Mouse (Mus musculus): Measurements from ENCODE around the gene Gsdma3.
"Not testable (repeated sequence)": the region's sequence is repeated elsewhere in the genome, so short reads cannot be mapped to it uniquely, and the experiment has no call there.

The Gsdma3 gene

GRCm38 (mm10) chr11:98664091-98664490 is 37.9 kb downstream of the Gsdma3 start, which contains the start of gene Gsdma:
Gene Gsdma, plus strand, starts transcription at chr11:98664351.
- no peak for DNase-seq (ENCODE audit: inconsistent age in 2 of 2, low spot score in 1 of 2)

GRCm38 (mm10) chr11:98668984-98669383 is 42.8 kb downstream of the Gsdma3 start:
- DNase-seq (ENCODE audit: inconsistent age in 2 of 2, low spot score in 1 of 2): no peak

- DNase-seq (ENCODE audit: inconsistent age in 2 of 2, low spot score in 1 of 2): no peak
Measured at GRCm38 (mm10) chr11:98671284-98671815, 45.2 kb downstream of the Gsdma3 start.

- DNase-seq (ENCODE audit: inconsistent age in 2 of 2, low spot score in 1 of 2): peak; percentile 66 to 71
Measured at GRCm38 (mm10) chr11:98671857-98672256, 45.7 kb downstream of the Gsdma3 start.

GRCm38 (mm10) chr11:98672482-98672881 is 46.3 kb downstream of the Gsdma3 start:
- no peak for DNase-seq (ENCODE audit: inconsistent age in 2 of 2, low spot score in 1 of 2)

GRCm38 (mm10) chr11:98673136-98673535 is 47.0 kb downstream of the Gsdma3 start:
- peak; percentile 62 to 82 for DNase-seq (ENCODE audit: inconsistent age in 2 of 2, low spot score in 1 of 2)

- no peak for DNase-seq (ENCODE audit: inconsistent age in 2 of 2, low spot score in 1 of 2)
Measured at GRCm38 (mm10) chr11:98675829-98676363, 49.7 kb downstream of the Gsdma3 start.

GRCm38 (mm10) chr11:98680023-98680422 is 53.9 kb downstream of the Gsdma3 start:
- DNase-seq (ENCODE audit: inconsistent age in 2 of 2, low spot score in 1 of 2): no peak

- DNase-seq (ENCODE audit: inconsistent age in 2 of 2, low spot score in 1 of 2): not testable (repeated sequence)
Measured at GRCm38 (mm10) chr11:98680595-98680994, 54.4 kb downstream of the Gsdma3 start.

GRCm38 (mm10) chr11:98681186-98681585 is 55.0 kb downstream of the Gsdma3 start:
- no peak for DNase-seq (ENCODE audit: inconsistent age in 2 of 2, low spot score in 1 of 2)

- DNase-seq (ENCODE audit: inconsistent age in 2 of 2, low spot score in 1 of 2): peak; percentile 97 to 100
Measured at GRCm38 (mm10) chr11:98681786-98682745, 55.9 kb downstream of the Gsdma3 start, which contains the start of gene Psmd3. Gene Psmd3, plus strand, starts transcription at chr11:98682554.

GRCm38 (mm10) chr11:98682811-98683210 is 56.7 kb downstream of the Gsdma3 start:
- DNase-seq (ENCODE audit: inconsistent age in 2 of 2, low spot score in 1 of 2): no peak

GRCm38 (mm10) chr11:98685642-98686041 is 59.5 kb downstream of the Gsdma3 start:
- no peak for DNase-seq (ENCODE audit: inconsistent age in 2 of 2, low spot score in 1 of 2)

- DNase-seq (ENCODE audit: inconsistent age in 2 of 2, low spot score in 1 of 2): no peak
Measured at GRCm38 (mm10) chr11:98686976-98687375, 60.8 kb downstream of the Gsdma3 start.

All from adrenal gland, adult (tissue).